Mouse (Mus musculus) neural tube, embryonic 13.5 days (tissue): ENCODE measurements at regions not wholly inside any gene's neighbourhood (a gene's known extent, or its start where the extent isn't known, plus 50 kb on each side); places are given as distances from the start of the nearest gene placed in this dataset.

Source experiments
- ATAC-seq: fragments of 200-750 bp; cut with Nextera tagmentation; 2 replicates; pipeline ENCODE4 v1.8.0; 2017; ENCODE audit warnings: low read depth, mild to moderate bottlenecking, moderate TSS enrichment, moderate library complexity
- H3K27ac ChIP-seq: fragments of 300-500 bp; sonication (generic); replicated peaks from 2 replicates; pipeline ENCODE4 v1.5.1; 2015; ENCODE audit warnings: moderate library complexity, mild to moderate bottlenecking, inconsistent platforms
- H3K27me3 ChIP-seq: fragments of 300-500 bp; sonication (generic); 2 replicates; pipeline ENCODE4 v1.6.1; 2015; ENCODE audit warnings: mild to moderate bottlenecking, inconsistent platforms
- H3K36me3 ChIP-seq: fragments of 300-500 bp; sonication (generic); 2 replicates; pipeline ENCODE4 v1.6.1; 2015; ENCODE audit warnings: mild to moderate bottlenecking, inconsistent platforms
- H3K4me1 ChIP-seq: fragments of 300-500 bp; sonication (generic); replicated peaks from 2 replicates; pipeline ENCODE4 v1.6.1; 2015; ENCODE audit warnings: inconsistent platforms
- H3K4me2 ChIP-seq: fragments of 300-500 bp; sonication (generic); 2 replicates; pipeline ENCODE4 v1.6.1; 2015; ENCODE audit warnings: inconsistent platforms, mild to moderate bottlenecking, moderate library complexity
- H3K4me3 ChIP-seq: fragments of 300-500 bp; sonication (generic); 2 replicates; pipeline ENCODE4 v1.5.1; 2015; ENCODE audit warnings: mild to moderate bottlenecking, inconsistent platforms
- H3K9ac ChIP-seq: fragments of 300-500 bp; sonication (generic); 2 replicates; pipeline ENCODE4 v1.6.1; 2015; ENCODE audit warnings: moderate library complexity, mild to moderate bottlenecking, inconsistent platforms
- H3K9me3 ChIP-seq: fragments of 300-500 bp; sonication (generic); 2 replicates; pipeline ENCODE4 v1.6.1; 2016; ENCODE audit warnings: inconsistent platforms
- WGBS: fragments of 180-500 bp; shearing (Covaris S2); methylation state at CpG from one replicate; pipeline ENCODE4 v1.1.7; 2015; 5-methylcytosine and 5-hydroxymethylcytosine counted together

DNA sequence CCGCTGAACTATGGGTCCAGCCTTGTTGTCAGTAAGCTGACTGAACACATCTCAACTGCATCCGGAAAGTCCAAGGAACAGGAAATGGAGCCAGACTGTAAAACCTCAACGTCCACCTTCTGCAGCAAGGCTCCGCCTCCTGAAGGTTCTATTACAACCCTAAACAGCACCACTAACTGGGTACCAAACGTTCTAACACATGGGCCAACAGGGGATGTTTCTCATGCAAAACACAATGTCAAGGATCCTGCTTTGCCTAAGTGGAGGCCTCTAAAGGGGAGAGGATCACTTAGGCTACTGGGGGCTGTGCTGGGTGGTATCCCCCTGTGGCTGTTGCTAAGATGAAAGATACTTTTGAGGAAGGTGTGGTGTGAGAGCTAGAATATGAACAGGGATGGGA lies 51.0 kb upstream of the Stt3b start:
- Histone ChIP-seq H3K36me3 (no peaks in the 10 kb centered on the region), H3K9ac (no peak overlapping the region), H3K4me3 (no peak overlapping the region), H3K4me1 (peaks cover 8% of the 10 kb centered on the region; the same call in 1 of the 2 replicates), H3K4me2 (no peak overlapping the region), H3K9me3 (0 out of 2 replicates have a peak, but pooled peaks cover 7% of the 10 kb centered on the region), H3K27me3 (no peaks in the 10 kb centered on the region), H3K27ac (no peak overlapping the region)
- no peak for ATAC-seq
- 62% methylated on average over 5 of the region's 5 CpGs for WGBS

DNA sequence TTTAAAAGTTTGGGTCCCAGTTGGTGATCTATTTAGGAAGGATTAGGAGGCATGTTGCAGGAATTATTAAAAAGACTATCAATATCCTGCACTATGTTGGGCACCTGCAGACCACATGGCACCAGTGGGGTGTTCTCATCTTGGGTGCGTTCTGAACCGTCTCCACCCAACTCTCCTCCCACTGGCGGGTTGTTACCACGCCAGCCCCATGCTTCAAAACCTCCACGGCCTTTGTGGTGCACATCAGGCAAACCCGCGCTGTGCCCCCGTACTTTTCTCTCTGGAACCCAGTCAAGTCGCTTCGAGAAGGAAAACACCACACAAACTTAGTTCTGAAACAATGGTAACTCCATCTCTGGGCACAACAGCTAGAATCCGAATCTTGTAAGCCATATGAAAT lies 51.7 kb upstream of the Stt3b start:
- ATAC-seq = no peak
- WGBS = 91% methylated on average over 11 of the region's 11 CpGs

DNA sequence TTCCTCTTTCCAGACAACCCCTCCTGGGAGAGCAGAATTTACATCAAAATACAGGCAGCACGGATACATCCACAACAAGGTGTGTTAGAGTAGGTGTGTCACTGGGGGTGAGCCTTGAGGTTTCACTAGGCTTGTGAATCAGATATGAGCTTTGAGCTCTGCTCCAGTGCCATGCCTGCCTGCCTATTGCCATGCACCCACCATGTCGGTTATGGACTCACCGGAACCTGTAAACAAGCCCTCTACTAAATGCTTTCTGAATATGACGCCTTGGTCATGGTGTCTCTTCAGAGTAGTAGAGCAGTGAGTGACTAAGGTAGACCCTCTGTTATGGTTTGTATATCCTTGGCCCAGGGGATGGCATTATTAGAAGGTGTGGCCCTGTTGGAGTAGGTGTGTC lies 52.3 kb upstream of the Stt3b start:
- Histone ChIP-seq H3K27ac (no peak overlapping the region), H3K4me1 (no peaks in the 10 kb centered on the region), H3K9ac (no peak overlapping the region), H3K4me3 (no peak overlapping the region), H3K9me3 (0 out of 2 replicates have a peak, but pooled peaks cover 7% of the 10 kb centered on the region), H3K27me3 (no peaks in the 10 kb centered on the region), H3K4me2 (no peak overlapping the region), H3K36me3 (no peaks in the 10 kb centered on the region)
- ATAC-seq = no peak
- WGBS = 81% methylated on average over 4 of the region's 4 CpGs

More for the DNA sequence above, 51.7 kb upstream of the Stt3b start:
- H3K4me2 ChIP-seq = no peak overlapping the region
- no peak overlapping the region for H3K27ac ChIP-seq
- H3K9me3 ChIP-seq = 0 out of 2 replicates have a peak, but pooled peaks cover 7% of the 10 kb centered on the region
- no peak overlapping the region for H3K4me3 ChIP-seq
- H3K27me3 ChIP-seq = no peaks in the 10 kb centered on the region
- H3K4me1 ChIP-seq = peaks cover 5% of the 10 kb centered on the region; the same call in 1 of the 2 replicates
- no peak overlapping the region for H3K9ac ChIP-seq
- no peaks in the 10 kb centered on the region for H3K36me3 ChIP-seq

DNA sequence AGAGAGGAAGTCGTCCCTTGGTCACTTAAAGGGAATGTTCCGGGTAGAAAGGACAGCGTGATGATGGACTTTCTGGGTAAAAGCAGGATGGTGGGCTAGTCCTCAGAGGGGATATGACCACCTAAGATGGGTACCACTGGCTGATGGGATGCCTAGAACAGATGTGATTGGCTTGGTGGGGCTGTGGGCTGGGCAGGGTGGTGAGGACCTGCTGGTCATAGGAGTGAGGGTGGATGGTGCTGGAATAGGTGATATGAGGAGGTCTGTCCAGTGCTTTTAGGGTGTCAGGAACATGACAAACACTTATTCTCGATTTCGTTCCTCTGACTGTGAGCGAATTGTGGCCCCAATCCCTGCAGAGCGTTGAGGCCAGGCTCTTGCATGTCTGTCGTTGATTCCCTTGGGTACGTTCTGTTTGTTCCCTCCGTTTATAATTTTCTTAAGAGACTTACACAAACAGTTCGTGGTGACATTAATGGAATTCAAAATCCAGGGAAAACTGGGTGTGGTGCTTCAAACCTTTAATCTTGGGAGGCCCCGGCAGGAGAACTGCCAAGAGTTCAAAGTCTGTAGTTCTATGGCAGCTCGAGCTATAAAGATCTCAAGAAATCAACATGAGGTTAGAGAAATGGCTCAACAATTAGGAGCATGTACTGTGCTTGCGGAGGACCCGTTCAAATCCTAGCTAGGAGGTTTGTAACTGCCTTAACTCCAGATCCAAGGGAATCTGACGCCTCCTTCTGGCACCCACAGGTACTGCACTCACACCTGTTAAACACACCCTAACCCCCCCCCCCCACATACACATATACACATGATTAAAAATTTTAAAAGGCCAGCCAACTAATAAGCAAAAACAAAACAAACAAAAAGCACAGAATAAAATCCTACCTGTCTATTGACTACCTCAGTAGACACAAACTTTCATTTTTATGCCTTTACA lies 55.0 kb upstream of the Stt3b start:
- no peak for ATAC-seq
- no peaks in the 10 kb centered on the region for H3K36me3 ChIP-seq
- no peak overlapping the region for H3K4me3 ChIP-seq
- no peak overlapping the region for H3K4me2 ChIP-seq
- no peak overlapping the region for H3K9ac ChIP-seq
- WGBS = 90% methylated on average over 16 of the region's 16 CpGs
- H3K4me1 ChIP-seq = no peaks in the 10 kb centered on the region
- H3K27me3 ChIP-seq = no peaks in the 10 kb centered on the region
- 0 out of 2 replicates have a peak, but pooled peaks cover 7% of the 10 kb centered on the region for H3K9me3 ChIP-seq
- H3K27ac ChIP-seq = no peak overlapping the region

- H3K27me3 ChIP-seq = no peaks in the 10 kb centered on the region
- no peak for ATAC-seq
- H3K4me2 ChIP-seq = no peak overlapping the region
- H3K9me3 ChIP-seq = 0 out of 2 replicates have a peak, but pooled peaks cover 7% of the 10 kb centered on the region
- H3K36me3 ChIP-seq = no peaks in the 10 kb centered on the region
- H3K4me3 ChIP-seq = no peak overlapping the region
- H3K9ac ChIP-seq = no peak overlapping the region
- no peaks in the 10 kb centered on the region for H3K4me1 ChIP-seq
- no peak overlapping the region for H3K27ac ChIP-seq
- WGBS = 65% methylated on average over 3 of the region's 3 CpGs
Measured at GRCm38 (mm10) chr9:115367808-115368207, 57.6 kb upstream of the Stt3b start.

DNA sequence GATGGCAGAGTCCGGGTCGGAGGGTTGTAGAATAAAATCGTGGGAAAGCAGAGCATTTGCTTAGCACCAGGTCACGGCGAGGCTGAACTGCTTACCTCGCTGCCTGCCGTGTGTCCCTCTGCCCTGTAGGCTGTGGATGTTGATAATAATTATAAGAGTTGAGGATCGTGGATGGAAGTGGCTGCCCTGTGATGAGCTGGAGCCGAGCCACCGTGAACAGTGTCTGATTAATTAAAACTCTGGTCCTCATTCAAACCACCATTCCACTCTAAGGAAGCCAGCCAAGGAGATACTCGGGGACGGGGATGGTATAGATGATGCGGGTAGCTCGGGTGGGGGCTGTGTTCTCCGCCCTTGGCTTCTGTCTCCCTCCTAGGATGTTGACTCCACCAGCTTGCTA lies 70.1 kb upstream of the Stt3b start:
- Histone ChIP-seq H3K27ac (peak overlapping the region; percentile 70), H3K27me3 (no peaks in the 10 kb centered on the region), H3K36me3 (no peaks in the 10 kb centered on the region), H3K4me2 (no peak overlapping the region), H3K9ac (no peak overlapping the region), H3K9me3 (no peaks in the 10 kb centered on the region), H3K4me1 (peaks cover 7% of the 10 kb centered on the region), H3K4me3 (no peak overlapping the region)
- ATAC-seq = no peak
- 69% methylated on average over 15 of the region's 15 CpGs for WGBS

DNA sequence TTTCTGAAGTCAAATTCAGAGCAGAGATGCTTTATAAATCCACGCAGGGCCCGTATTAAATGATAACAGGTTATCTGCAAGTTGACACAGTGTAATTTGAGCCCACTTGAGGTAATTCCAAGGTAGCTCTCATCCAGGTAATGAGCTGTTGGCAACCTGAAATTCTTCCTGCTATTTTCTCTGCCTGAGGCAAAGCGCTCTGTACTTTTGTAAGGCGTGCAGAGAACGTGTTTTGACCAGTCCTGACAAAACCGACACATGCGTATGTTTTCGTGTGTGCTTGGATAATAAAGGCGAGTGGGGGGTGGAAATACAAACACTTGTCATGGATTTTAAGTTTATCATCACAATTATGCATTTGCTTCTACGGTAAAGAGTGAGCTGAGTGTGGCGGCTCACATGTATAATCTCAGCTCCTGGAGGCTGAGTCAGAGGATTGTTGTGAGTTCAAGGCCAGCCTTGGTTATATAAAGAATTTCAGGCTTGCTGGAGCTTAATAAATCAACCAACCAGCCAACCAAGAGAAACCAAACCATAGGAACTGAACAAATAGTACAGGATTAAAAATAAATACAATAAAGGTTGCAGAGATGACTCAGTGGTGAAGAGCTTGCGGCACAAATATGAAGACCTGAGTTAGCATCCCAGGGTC lies 72.7 kb upstream of the Stt3b start:
- WGBS = 92% methylated on average over 12 of the region's 12 CpGs
- no peak overlapping the region for H3K4me2 ChIP-seq
- no peaks in the 10 kb centered on the region for H3K9me3 ChIP-seq
- H3K36me3 ChIP-seq = no peaks in the 10 kb centered on the region
- H3K27me3 ChIP-seq = no peaks in the 10 kb centered on the region
- no peak overlapping the region for H3K27ac ChIP-seq
- H3K4me1 ChIP-seq = peaks cover 14% of the 10 kb centered on the region
- H3K4me3 ChIP-seq = no peak overlapping the region
- ATAC-seq = no peak
- no peak overlapping the region for H3K9ac ChIP-seq

GRCm38 (mm10) chr9:115383935-115384334 lies 73.7 kb upstream of the Stt3b start:
- 68% methylated on average over 4 of the region's 4 CpGs for WGBS
- Histone ChIP-seq H3K27me3 (no peaks in the 10 kb centered on the region), H3K36me3 (no peaks in the 10 kb centered on the region), H3K27ac (0 out of 2 replicates have a peak overlapping the region, but pooled peaks have one; percentile 29), H3K4me1 (peaks cover 20% of the 10 kb centered on the region), H3K9me3 (no peaks in the 10 kb centered on the region), H3K4me2 (no peak overlapping the region), H3K9ac (no peak overlapping the region), H3K4me3 (no peak overlapping the region)
- no peak for ATAC-seq

GRCm38 (mm10) chr9:115384345-115384744 lies 74.1 kb upstream of the Stt3b start:
- 68% methylated on average over 1 of the region's 1 CpGs for WGBS
- no peak for ATAC-seq
- no peaks in the 10 kb centered on the region for H3K36me3 ChIP-seq

DNA sequence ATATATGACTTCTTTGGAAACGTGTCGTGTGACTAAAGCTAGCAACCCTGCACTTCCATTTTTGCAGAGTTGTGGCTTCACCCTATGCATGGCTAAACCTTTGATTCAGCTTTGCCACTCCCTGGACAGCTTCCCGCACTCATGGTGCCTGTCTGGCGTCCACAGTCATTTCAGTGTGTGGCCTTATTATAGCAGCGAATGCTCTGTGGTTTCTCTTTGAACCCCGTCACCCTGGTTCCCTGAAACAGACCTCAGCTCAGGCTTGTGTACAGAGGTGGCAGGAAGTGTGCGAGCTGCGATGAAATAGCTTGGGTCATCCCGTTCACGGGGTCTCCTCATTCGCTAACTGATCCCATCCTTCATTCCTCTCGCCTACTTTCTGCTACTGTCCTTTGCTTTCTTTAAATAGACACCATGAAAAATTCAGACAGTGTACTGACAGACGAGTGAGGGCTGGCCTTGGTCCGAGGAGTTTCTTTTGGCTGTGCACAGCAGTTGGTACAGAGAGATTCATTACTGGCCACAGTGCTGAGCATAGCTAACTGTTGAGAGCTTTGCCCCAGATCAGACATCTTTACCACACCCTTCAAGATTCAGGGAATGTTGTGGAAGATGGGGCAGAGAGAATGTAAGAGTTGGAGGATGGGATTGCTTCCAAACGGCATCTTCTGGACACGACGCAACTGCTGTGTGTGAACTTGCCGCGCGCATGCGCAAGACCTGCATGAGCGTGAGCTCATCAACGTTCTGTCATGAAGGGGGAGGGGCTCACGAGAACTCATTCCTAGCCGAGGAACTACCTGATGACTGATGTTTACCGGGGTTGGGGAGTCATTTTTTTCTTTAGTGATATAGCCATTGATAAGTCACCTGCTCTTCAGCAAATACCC lies 77.5 kb upstream of the Stt3b start:
- Histone ChIP-seq H3K4me2 (no peak overlapping the region), H3K4me1 (peaks cover 35% of the 10 kb centered on the region), H3K36me3 (no peaks in the 10 kb centered on the region), H3K27ac (no peak overlapping the region), H3K9ac (no peak overlapping the region), H3K27me3 (no peaks in the 10 kb centered on the region), H3K4me3 (no peak overlapping the region), H3K9me3 (no peaks in the 10 kb centered on the region)
- 73% methylated on average over 26 of the region's 26 CpGs for WGBS
- no peak for ATAC-seq

More at GRCm38 (mm10) chr9:115384345-115384744, 74.1 kb upstream of the Stt3b start:
- H3K27ac ChIP-seq = 0 out of 2 replicates have a peak overlapping the region, but pooled peaks have one; percentile 29
- peaks cover 22% of the 10 kb centered on the region for H3K4me1 ChIP-seq
- H3K9me3 ChIP-seq = no peaks in the 10 kb centered on the region
- H3K9ac ChIP-seq = no peak overlapping the region
- no peak overlapping the region for H3K4me3 ChIP-seq
- no peaks in the 10 kb centered on the region for H3K27me3 ChIP-seq
- H3K4me2 ChIP-seq = no peak overlapping the region

- ATAC-seq = peak; percentile 61; the same call in 1 of the 2 replicates
- Histone ChIP-seq H3K36me3 (no peaks in the 10 kb centered on the region), H3K4me1 (peaks cover 35% of the 10 kb centered on the region), H3K27ac (peak overlapping the region; percentile 64), H3K4me3 (no peak overlapping the region), H3K9me3 (no peaks in the 10 kb centered on the region), H3K27me3 (no peaks in the 10 kb centered on the region), H3K4me2 (no peak overlapping the region), H3K9ac (no peak overlapping the region)
- 55% methylated on average over 11 of the region's 11 CpGs for WGBS
Measured at GRCm38 (mm10) chr9:115388361-115388759, 78.1 kb upstream of the Stt3b start.
